ENCODE assay signal across 9 mouse cellular contexts in the genomic region with DNA sequence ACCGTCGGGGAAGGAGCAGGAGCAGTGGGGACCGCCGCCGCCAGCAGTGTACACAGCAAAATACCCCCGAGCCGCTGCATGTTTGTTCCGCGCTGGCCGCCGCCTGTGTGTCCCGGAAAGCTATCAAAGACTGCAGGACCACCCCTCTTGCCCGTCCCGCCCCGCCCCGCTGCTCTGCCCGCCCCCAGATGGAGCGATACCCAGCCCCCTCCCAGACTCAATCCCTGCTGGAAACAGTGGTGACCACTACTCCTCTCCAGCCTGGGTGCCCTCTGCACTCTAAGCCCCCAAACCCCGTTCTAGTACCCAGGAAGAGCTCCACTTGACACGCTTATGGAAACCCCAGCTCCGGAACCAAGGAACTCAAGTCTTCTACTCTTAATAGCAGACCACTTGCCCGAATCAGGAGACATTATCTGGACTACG. TPM values are rescaled to one million over a fixed set of nuclear protein-coding genes. Genes with fewer than 3 reads are reported as not detected.
DNase-seq lines count a peak whose midpoint lies in the region; ATAC-seq lines count a peak whose summit lies in the region.
"Had no signal": no experiment of that assay in that cellular context is flagged by ENCODE, and none has a peak within 500 bp of the region (broad histone marks: within the 10 kb centered on the region; RNA-seq: fewer than 3 reads in every experiment).

No protein-coding gene starts in this region.

- peak overlapping the region; percentile 78 for H3K9ac ChIP-seq in heart, embryonic 11.5 days (ENCODE audit: low read depth, low read length)
- peak overlapping the region; percentile 77 for H3K9ac ChIP-seq in heart, embryonic 16.5 days (ENCODE audit: low read length)
- peak overlapping the region; percentile 56 for H3K9ac ChIP-seq in neural tube, embryonic 15.5 days (replicated peaks)

- H3K4me1 ChIP-seq in heart, embryonic 11.5 days (ENCODE audit: control insufficient read depth, insufficient read depth, low read length) = peaks cover 33% of the 10 kb centered on the region
- H3K4me1 ChIP-seq in heart, embryonic 16.5 days (ENCODE audit: control insufficient read depth, insufficient read depth, low read length) = peaks cover 13% of the 10 kb centered on the region
- peaks cover 38% of the 10 kb centered on the region for H3K4me1 ChIP-seq in neural tube, embryonic 15.5 days

- ATAC-seq in heart, embryonic 11.5 days (replicated peaks; ENCODE audit: insufficient number of reproducible peaks, low FRiP score, low TSS enrichment) = peak; percentile 36
- 0 out of 2 replicates have a peak, but pooled peaks have one; percentile 21 for ATAC-seq in heart, embryonic 16.5 days (replicated peaks; ENCODE audit: extremely low read depth, insufficient read depth, low FRiP score)
- peak; percentile 56 for ATAC-seq in neural tube, embryonic 15.5 days (ENCODE audit: low FRiP score)

- peak overlapping the region; percentile 64 for H3K4me3 ChIP-seq in heart, embryonic 11.5 days (ENCODE audit: low read depth, low read length)
- H3K4me3 ChIP-seq in heart, embryonic 16.5 days (ENCODE audit: low read length) = peak overlapping the region; percentile 66
- peak overlapping the region; percentile 46 for H3K4me3 ChIP-seq in neural tube, embryonic 15.5 days (replicated peaks)

- 2% methylated on average over 23 of the region's 23 CpGs for WGBS in heart, embryonic 11.5 days (ENCODE audit: insufficient replicate concordance)
- WGBS in heart, embryonic 16.5 days = 2% methylated on average over 23 of the region's 23 CpGs
- under 1% methylated on average over 21 of the region's 23 CpGs for WGBS in neural tube, embryonic 15.5 days

- H3K36me3 ChIP-seq in heart, embryonic 11.5 days (ENCODE audit: control insufficient read depth, insufficient read depth, low read length) = no peaks in the 10 kb centered on the region
- no peaks in the 10 kb centered on the region for H3K36me3 ChIP-seq in heart, embryonic 16.5 days (ENCODE audit: control insufficient read depth, insufficient read depth)
- no peaks in the 10 kb centered on the region for H3K36me3 ChIP-seq in neural tube, embryonic 15.5 days

- H3K27ac ChIP-seq in heart, embryonic 11.5 days (ENCODE audit: low read depth, low read length) = peak overlapping the region; percentile 63
- peak overlapping the region; percentile 51 for H3K27ac ChIP-seq in heart, embryonic 16.5 days (ENCODE audit: low read length)
- peak overlapping the region; percentile 46 for H3K27ac ChIP-seq in neural tube, embryonic 15.5 days (replicated peaks)

- H3K9me3 ChIP-seq in heart, embryonic 11.5 days (replicated peaks; ENCODE audit: control insufficient read depth, low read length) = no peaks in the 10 kb centered on the region
- no peaks in the 10 kb centered on the region for H3K9me3 ChIP-seq in heart, embryonic 16.5 days (replicated peaks; ENCODE audit: control insufficient read depth, low read length)
- no peaks in the 10 kb centered on the region for H3K9me3 ChIP-seq in neural tube, embryonic 15.5 days (replicated peaks)

- DNase-seq in heart, adult 8-10 months (ENCODE audit: low spot score) = no peak
- peak; percentile 15 for DNase-seq in adrenal gland, postnatal 25 days
- DNase-seq in liver = peak; percentile 33
- no peak for DNase-seq in right cerebral cortex, adult 2 months (ENCODE audit: low spot score in 2 of 2)
- DNase-seq in testis, postnatal 10 days (ENCODE audit: low spot score) = no peak

- no peaks in the 10 kb centered on the region for H3K27me3 ChIP-seq in heart, embryonic 11.5 days (ENCODE audit: control insufficient read depth, insufficient read depth, low read length)
- 0 out of 2 replicates have a peak, but pooled peaks cover 2% of the 10 kb centered on the region for H3K27me3 ChIP-seq in heart, embryonic 16.5 days (ENCODE audit: control insufficient read depth, insufficient read depth, low read length)
- H3K27me3 ChIP-seq in neural tube, embryonic 15.5 days (replicated peaks) = 0 out of 2 replicates have a peak, but pooled peaks cover 2% of the 10 kb centered on the region

- H3K4me2 ChIP-seq in heart, embryonic 11.5 days = peak overlapping the region; percentile 72
- peak overlapping the region; percentile 82 for H3K4me2 ChIP-seq in heart, embryonic 16.5 days (ENCODE audit: low read depth, low read length)
- peak overlapping the region; percentile 63 for H3K4me2 ChIP-seq in neural tube, embryonic 15.5 days

RNA-seq across cellular contexts. Expression of a gene that starts 0.5 kb away (rescaled TPM):
- polyA plus RNA-seq in heart, embryonic 11.5 days (2014; fragmentation: Nextera tagmentation; extraction: Ambion mirVana) = 72.4 and 97.5 TPM in 2 replicates
- 10 to 100 TPM; 34.3 to 54.4 (median 46.8) TPM for total RNA-seq in heart, adult 8-10 months (2022)
- total RNA-seq in adrenal gland, postnatal 25 days (2021) = 11.5 and 12.6 TPM in 2 replicates
- polyA plus RNA-seq in heart, embryonic 16.5 days (2015; fragmentation: Nextera tagmentation; extraction: Ambion mirVana) = 73.8 and 91.0 TPM in 2 replicates
- polyA plus RNA-seq in neural tube, embryonic 15.5 days (2015; fragmentation: Nextera tagmentation; extraction: Ambion mirVana) = 28.9 and 32.9 TPM in 2 replicates
- total RNA-seq: MEL had no signal

Comparison
In these comparisons a context has a peak if more than half of its experiments do, and no peak if none do; other contexts are left out.
1. DNase-seq: peak in adrenal gland, postnatal 25 days (single experiment) and liver (single experiment); none in heart, adult 8-10 months (single experiment), right cerebral cortex, adult 2 months (0 of 2) and testis, postnatal 10 days (single experiment).
2. Peak in every context shown above with its lines, with median percentiles within 50 percentile points of each other: ATAC-seq, H3K27ac ChIP-seq, H3K4me2 ChIP-seq, H3K4me3 ChIP-seq and H3K9ac ChIP-seq.